Mouse (Mus musculus): ENCODE results near the gene Fbxo7. TPM values are rescaled to one million over a fixed set of nuclear protein-coding genes. Genes with fewer than 3 reads are reported as not detected.
A peak's percentile ranks its signal among the peaks of the same experiment; 100 is the strongest.

The Fbxo7 gene
- polyA plus RNA-seq, 1 experiment from 2014 or later, result 20.2 TPM

DNA sequence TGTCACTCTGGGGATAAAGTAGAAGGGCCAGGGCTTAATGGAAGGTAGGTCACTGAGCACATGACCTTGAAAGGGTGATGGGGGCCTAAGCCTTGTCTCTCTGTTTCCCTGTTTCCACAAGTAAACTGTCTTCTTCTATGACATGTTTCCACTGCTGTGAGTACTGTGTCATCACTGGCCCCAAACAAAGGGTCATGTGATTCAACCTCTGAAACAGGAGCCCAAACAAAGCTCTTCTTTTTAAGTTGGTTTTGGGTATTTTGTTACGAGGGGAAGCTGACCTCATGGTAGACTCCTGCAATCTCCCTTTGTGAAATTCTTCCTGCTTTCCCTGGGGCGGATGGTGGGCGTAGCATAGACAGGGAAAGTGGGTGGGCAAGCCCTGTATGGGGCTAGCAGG lies 38.5 kb downstream of the Fbxo7 start:
- 72% methylated on average over 3 of the region's 3 CpGs for whole genome bisulfite sequencing
- Histone ChIP-seq H3K36me3 (ENCODE audit: insufficient read depth, low read length) (no peaks in the 10 kb centered on the region), H3K4me3 (ENCODE audit: low read depth, low read length) (no peak overlapping the region), H3K27ac (ENCODE audit: low read length) (no peak overlapping the region), H3K4me1 (ENCODE audit: insufficient read depth, low read depth, low read length) (no peaks in the 10 kb centered on the region), H3K9me3 (ENCODE audit: low read length) (0 out of 2 replicates have a peak, but pooled peaks cover 4% of the 10 kb centered on the region), H3K9ac (replicated peaks; ENCODE audit: low read depth) (no peak overlapping the region), H3K27me3 (replicated peaks; ENCODE audit: insufficient read depth, low read length) (no peaks in the 10 kb centered on the region), H3K4me2 (replicated peaks; ENCODE audit: low read depth, low read length) (no peak overlapping the region)
- DNase-seq (ENCODE audit: low spot score) (no peak), ATAC-seq (no peak)
- no peak for TF ChIP-seq EP300 (IDR thresholded peaks at IDR 0.05)
- TF ChIP-seq CTCF (IDR thresholded peaks at IDR 0.05), result no peak

DNA sequence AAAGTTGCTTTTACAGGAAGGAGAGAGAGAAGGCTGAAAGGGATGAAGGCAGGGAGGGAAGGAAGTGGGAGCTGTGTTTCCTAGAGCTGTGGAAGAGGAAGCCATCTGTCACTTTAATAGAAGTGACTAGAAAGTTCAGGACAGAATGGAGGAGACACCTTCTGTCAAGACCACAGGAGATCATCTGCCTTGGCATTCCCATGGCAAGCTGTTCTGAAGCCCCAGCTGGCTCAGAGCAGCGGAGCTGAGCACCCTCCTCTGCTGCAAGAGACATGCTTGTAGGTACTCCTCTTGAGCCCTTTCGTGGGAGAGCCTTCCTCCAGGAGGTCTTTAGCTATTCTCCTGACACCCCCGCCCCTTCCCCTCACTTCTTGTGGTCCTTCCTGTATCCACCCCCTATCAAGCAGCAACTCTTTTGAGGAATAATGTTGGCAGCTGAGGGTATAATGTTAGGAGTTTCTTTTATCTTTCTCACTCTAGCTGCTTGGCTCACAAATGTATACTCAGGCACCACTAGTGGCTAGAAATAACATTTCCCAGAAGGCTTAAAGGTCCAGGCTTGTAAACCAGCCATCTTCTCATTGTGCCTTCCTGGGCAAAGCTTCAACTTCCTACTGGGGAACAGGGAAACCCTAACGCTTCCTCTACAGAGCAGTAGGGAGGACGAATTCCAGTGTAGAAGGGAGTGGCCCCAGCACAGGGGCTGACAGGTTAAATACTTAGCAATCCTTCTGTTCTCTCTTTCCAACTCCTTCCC lies 40.7 kb downstream of the Fbxo7 start:
- TF ChIP-seq EP300 (IDR thresholded peaks at IDR 0.05), result no peak
- TF ChIP-seq CTCF (IDR thresholded peaks at IDR 0.05), result no peak
- no peak for ATAC-seq
- 34% methylated on average over 5 of the region's 5 CpGs for WGBS

DNA sequence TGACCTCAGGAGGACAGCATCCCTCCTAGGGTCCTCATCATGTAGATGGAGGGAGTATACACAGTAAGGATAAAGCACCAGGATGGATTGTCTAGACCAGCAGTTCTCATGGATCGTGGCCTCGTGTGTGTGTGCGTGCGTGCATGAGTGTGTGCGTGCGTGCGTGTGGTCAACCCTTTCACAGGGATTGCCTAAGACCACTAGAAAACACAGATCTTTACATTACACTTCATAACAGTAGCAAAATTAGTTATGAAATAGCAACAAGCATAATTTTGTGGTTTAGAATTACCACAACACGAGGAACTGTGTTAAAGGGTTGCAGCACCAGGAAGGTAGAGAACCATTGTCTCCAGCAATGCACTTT lies 41.2 kb downstream of the Fbxo7 start:
- Histone ChIP-seq H3K4me1 (ENCODE audit: insufficient read depth, low read depth, low read length) (no peaks in the 10 kb centered on the region), H3K9ac (replicated peaks; ENCODE audit: low read depth) (no peak overlapping the region), H3K4me3 (ENCODE audit: low read depth, low read length) (no peak overlapping the region), H3K27ac (ENCODE audit: low read length) (no peak overlapping the region), H3K4me2 (replicated peaks; ENCODE audit: low read depth, low read length) (no peak overlapping the region), H3K27me3 (replicated peaks; ENCODE audit: insufficient read depth, low read length) (no peaks in the 10 kb centered on the region), H3K9me3 (ENCODE audit: low read length) (0 out of 2 replicates have a peak, but pooled peaks cover 4% of the 10 kb centered on the region), H3K36me3 (ENCODE audit: insufficient read depth, low read length) (no peaks in the 10 kb centered on the region)
- ATAC-seq, result no peak
- no peak for TF ChIP-seq CTCF (IDR thresholded peaks at IDR 0.05)
- TF ChIP-seq EP300 (IDR thresholded peaks at IDR 0.05), result no peak
- WGBS, result 84% methylated on average over 8 of the region's 8 CpGs
- DNase-seq (ENCODE audit: low spot score), result no peak

More for the DNA sequence above, 40.7 kb downstream of the Fbxo7 start:
- no peak overlapping the region for H3K4me3 ChIP-seq (ENCODE audit: low read depth, low read length)
- H3K4me1 ChIP-seq (ENCODE audit: insufficient read depth, low read depth, low read length), result no peaks in the 10 kb centered on the region
- no peak for DNase-seq (ENCODE audit: low spot score)
- no peaks in the 10 kb centered on the region for H3K36me3 ChIP-seq (ENCODE audit: insufficient read depth, low read length)
- no peak overlapping the region for H3K9ac ChIP-seq (replicated peaks; ENCODE audit: low read depth)
- H3K4me2 ChIP-seq (replicated peaks; ENCODE audit: low read depth, low read length), result no peak overlapping the region
- no peaks in the 10 kb centered on the region for H3K27me3 ChIP-seq (replicated peaks; ENCODE audit: insufficient read depth, low read length)
- H3K9me3 ChIP-seq (ENCODE audit: low read length), result 0 out of 2 replicates have a peak, but pooled peaks cover 4% of the 10 kb centered on the region
- no peak overlapping the region for H3K27ac ChIP-seq (ENCODE audit: low read length)

DNA sequence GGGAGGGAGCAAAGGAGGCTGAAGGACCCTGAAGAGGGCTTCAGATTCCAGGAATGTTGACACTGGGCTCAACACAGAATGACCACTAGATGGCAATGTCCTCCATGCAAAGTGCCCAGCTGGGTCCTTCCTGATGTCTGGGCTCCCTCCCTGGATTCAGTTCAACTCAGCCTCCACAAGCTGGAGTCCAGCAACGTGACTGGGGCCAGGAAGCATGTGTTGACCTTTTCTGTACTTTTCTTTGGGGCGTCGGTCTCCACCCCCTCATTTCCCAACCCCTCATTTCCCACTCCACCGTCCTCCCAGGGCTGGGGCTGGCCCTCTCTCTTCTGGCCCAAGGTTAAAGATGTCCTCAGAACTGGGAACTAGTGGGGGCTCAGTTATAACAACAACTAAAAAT lies 43.2 kb downstream of the Fbxo7 start:
- peak; percentile 98 for DNase-seq (ENCODE audit: low spot score)
- no peaks in the 10 kb centered on the region for H3K36me3 ChIP-seq (ENCODE audit: insufficient read depth, low read length)
- peak; percentile 95 for ATAC-seq
- H3K27me3 ChIP-seq (replicated peaks; ENCODE audit: insufficient read depth, low read length), result no peaks in the 10 kb centered on the region
- H3K4me3 ChIP-seq (ENCODE audit: low read depth, low read length), result no peak overlapping the region
- H3K4me1 ChIP-seq (ENCODE audit: insufficient read depth, low read depth, low read length), result no peaks in the 10 kb centered on the region
- H3K9ac ChIP-seq (replicated peaks; ENCODE audit: low read depth), result no peak overlapping the region
- 0 out of 2 replicates have a peak overlapping the region, but pooled peaks have one; percentile 21 for H3K27ac ChIP-seq (ENCODE audit: low read length)
- 2% methylated on average over 4 of the region's 4 CpGs for WGBS
- TF ChIP-seq CTCF (IDR thresholded peaks at IDR 0.05) (peak; percentile 99), EP300 (IDR thresholded peaks at IDR 0.05) (peak; percentile 89)
- H3K4me2 ChIP-seq (replicated peaks; ENCODE audit: low read depth, low read length), result no peak overlapping the region
- 0 out of 2 replicates have a peak, but pooled peaks cover 4% of the 10 kb centered on the region for H3K9me3 ChIP-seq (ENCODE audit: low read length)

DNA sequence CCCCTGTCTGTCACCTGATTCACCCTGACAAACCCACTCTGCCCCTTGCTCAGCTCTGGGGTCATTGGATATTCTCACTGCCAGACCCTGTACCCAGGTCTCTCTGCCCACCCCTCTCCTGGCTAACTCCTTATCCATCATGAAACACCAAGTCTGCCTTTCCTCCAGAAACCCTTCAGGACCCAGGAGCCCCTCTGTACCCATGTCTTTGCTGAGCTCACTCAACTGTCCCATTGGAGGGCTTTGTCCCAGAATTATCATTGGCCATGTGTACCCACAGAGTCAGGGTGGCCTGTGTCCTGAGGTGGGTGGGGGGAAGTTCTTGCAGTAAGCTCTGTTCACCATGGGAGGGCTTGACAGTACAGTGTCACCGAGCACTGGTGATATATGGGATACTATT lies 43.9 kb downstream of the Fbxo7 start:
- Histone ChIP-seq H3K4me2 (replicated peaks; ENCODE audit: low read depth, low read length) (no peak overlapping the region), H3K27me3 (replicated peaks; ENCODE audit: insufficient read depth, low read length) (no peaks in the 10 kb centered on the region), H3K4me1 (ENCODE audit: insufficient read depth, low read depth, low read length) (no peaks in the 10 kb centered on the region), H3K36me3 (ENCODE audit: insufficient read depth, low read length) (no peaks in the 10 kb centered on the region), H3K9ac (replicated peaks; ENCODE audit: low read depth) (no peak overlapping the region), H3K9me3 (ENCODE audit: low read length) (0 out of 2 replicates have a peak, but pooled peaks cover 4% of the 10 kb centered on the region), H3K27ac (ENCODE audit: low read length) (no peak overlapping the region), H3K4me3 (ENCODE audit: low read depth, low read length) (no peak overlapping the region)
- ATAC-seq, result no peak
- TF ChIP-seq EP300 (IDR thresholded peaks at IDR 0.05) (no peak), CTCF (IDR thresholded peaks at IDR 0.05) (peak; percentile 26; the same call in 1 of the 2 replicates)
- no peak for DNase-seq (ENCODE audit: low spot score)
- WGBS, result 83% methylated on average over 1 of the region's 1 CpGs

DNA sequence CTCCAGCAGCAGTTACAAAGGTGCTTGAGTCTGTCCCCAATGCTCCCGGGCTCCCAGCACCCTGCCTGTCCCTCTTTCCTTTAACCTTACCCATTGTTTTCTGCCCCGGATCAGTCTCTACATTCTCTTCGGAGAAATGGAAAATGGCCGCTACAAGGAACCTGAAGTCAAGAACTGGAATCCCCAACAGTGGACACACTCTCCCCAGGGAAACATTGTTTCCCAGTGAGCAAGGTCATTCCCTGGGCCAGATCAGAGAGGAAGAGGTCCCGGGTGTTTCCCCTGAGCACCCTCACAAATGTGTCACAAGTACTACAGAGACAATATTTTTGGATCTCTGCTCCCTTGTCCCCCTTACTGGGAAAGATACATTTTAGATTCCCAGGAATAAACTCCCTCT lies 44.9 kb downstream of the Fbxo7 start:
- no peak for TF ChIP-seq CTCF (IDR thresholded peaks at IDR 0.05)
- no peak for TF ChIP-seq EP300 (IDR thresholded peaks at IDR 0.05)
- H3K27me3 ChIP-seq (replicated peaks; ENCODE audit: insufficient read depth, low read length), result no peaks in the 10 kb centered on the region
- 68% methylated on average over 5 of the region's 5 CpGs for WGBS
- no peak overlapping the region for H3K27ac ChIP-seq (ENCODE audit: low read length)
- H3K9me3 ChIP-seq (ENCODE audit: low read length), result 0 out of 2 replicates have a peak, but pooled peaks cover 3% of the 10 kb centered on the region
- no peaks in the 10 kb centered on the region for H3K4me1 ChIP-seq (ENCODE audit: insufficient read depth, low read depth, low read length)
- no peak overlapping the region for H3K4me2 ChIP-seq (replicated peaks; ENCODE audit: low read depth, low read length)
- H3K9ac ChIP-seq (replicated peaks; ENCODE audit: low read depth), result no peak overlapping the region
- no peak for ATAC-seq
- no peak overlapping the region for H3K4me3 ChIP-seq (ENCODE audit: low read depth, low read length)
- no peaks in the 10 kb centered on the region for H3K36me3 ChIP-seq (ENCODE audit: insufficient read depth, low read length)
- DNase-seq (ENCODE audit: low spot score), result no peak

Measured in lung, postnatal 0 days (tissue).